Mouse (Mus musculus): ENCODE data around the gene Clcn1. TPM values are rescaled to one million over a fixed set of nuclear protein-coding genes. Genes with fewer than 3 reads are reported as not detected.

The Clcn1 gene
- polyA plus RNA-seq, 1 experiment from 2014 or later, result not detected

GRCm38 (mm10) chr6:42270817-42271216, 15.7 kb upstream of the Clcn1 start:
- no peak overlapping the region for H3K9ac ChIP-seq
- TF ChIP-seq CTCF (IDR thresholded peaks at IDR 0.05; ENCODE audit: low read depth), result no peak
- no peaks in the 10 kb centered on the region for H3K27me3 ChIP-seq (ENCODE audit: insufficient read depth, low read length)
- DNase-seq (no peak), ATAC-seq (ENCODE audit: insufficient read depth) (no peak)
- H3K27ac ChIP-seq (ENCODE audit: low read depth), result no peak overlapping the region
- H3K4me3 ChIP-seq (ENCODE audit: low read depth, low read length), result no peak overlapping the region
- H3K36me3 ChIP-seq (ENCODE audit: insufficient read depth), result peaks cover 79% of the 10 kb centered on the region
- no peak overlapping the region for H3K4me2 ChIP-seq
- H3K4me1 ChIP-seq (ENCODE audit: insufficient read depth), result no peaks in the 10 kb centered on the region
- no peaks in the 10 kb centered on the region for H3K9me3 ChIP-seq (ENCODE audit: low read depth, low read length)

GRCm38 (mm10) chr6:42276151-42276550, 10.3 kb upstream of the Clcn1 start:
- Histone ChIP-seq H3K4me1 (ENCODE audit: insufficient read depth) (no peaks in the 10 kb centered on the region), H3K27me3 (ENCODE audit: insufficient read depth, low read length) (no peaks in the 10 kb centered on the region), H3K4me3 (ENCODE audit: low read depth, low read length) (no peak overlapping the region), H3K9ac (no peak overlapping the region), H3K9me3 (ENCODE audit: low read depth, low read length) (no peaks in the 10 kb centered on the region), H3K36me3 (ENCODE audit: insufficient read depth) (peaks cover 90% of the 10 kb centered on the region), H3K27ac (ENCODE audit: low read depth) (no peak overlapping the region), H3K4me2 (no peak overlapping the region)
- DNase-seq (peak; percentile 72), ATAC-seq (ENCODE audit: insufficient read depth) (no peak)
- no peak for TF ChIP-seq CTCF (IDR thresholded peaks at IDR 0.05; ENCODE audit: low read depth)
- WGBS, result 29% methylated on average over 2 of the region's 2 CpGs

GRCm38 (mm10) chr6:42282865-42283528, 3.5 kb upstream of the Clcn1 start:
- H3K27me3 ChIP-seq (ENCODE audit: insufficient read depth, low read length), result no peaks in the 10 kb centered on the region
- H3K36me3 ChIP-seq (ENCODE audit: insufficient read depth), result peaks cover 59% of the 10 kb centered on the region
- H3K27ac ChIP-seq (ENCODE audit: low read depth), result no peak overlapping the region
- H3K4me1 ChIP-seq (ENCODE audit: insufficient read depth), result no peaks in the 10 kb centered on the region
- WGBS, result 75% methylated on average over 5 of the region's 5 CpGs
- H3K4me2 ChIP-seq, result no peak overlapping the region
- DNase-seq (no peak), ATAC-seq (ENCODE audit: insufficient read depth) (no peak)
- no peak overlapping the region for H3K9ac ChIP-seq
- no peaks in the 10 kb centered on the region for H3K9me3 ChIP-seq (ENCODE audit: low read depth, low read length)
- H3K4me3 ChIP-seq (ENCODE audit: low read depth, low read length), result no peak overlapping the region
- no peak for TF ChIP-seq CTCF (IDR thresholded peaks at IDR 0.05; ENCODE audit: low read depth)

- H3K4me2 ChIP-seq, result no peak overlapping the region
- no peak overlapping the region for H3K9ac ChIP-seq
- no peaks in the 10 kb centered on the region for H3K4me1 ChIP-seq (ENCODE audit: insufficient read depth)
- H3K9me3 ChIP-seq (ENCODE audit: low read depth, low read length), result no peaks in the 10 kb centered on the region
- ATAC-seq (ENCODE audit: insufficient read depth) (no peak), DNase-seq (no peak)
- H3K27ac ChIP-seq (ENCODE audit: low read depth), result no peak overlapping the region
- H3K36me3 ChIP-seq (ENCODE audit: insufficient read depth), result peaks cover 18% of the 10 kb centered on the region; the same call in 1 of the 2 replicates
- no peak for TF ChIP-seq CTCF (IDR thresholded peaks at IDR 0.05; ENCODE audit: low read depth)
- no peaks in the 10 kb centered on the region for H3K27me3 ChIP-seq (ENCODE audit: insufficient read depth, low read length)
- H3K4me3 ChIP-seq (ENCODE audit: low read depth, low read length), result no peak overlapping the region
Observed at GRCm38 (mm10) chr6:42287562-42287961, 1.1 kb downstream of the Clcn1 start.

- no peaks in the 10 kb centered on the region for H3K4me1 ChIP-seq (ENCODE audit: insufficient read depth)
- no peak for ATAC-seq (ENCODE audit: insufficient read depth)
- TF ChIP-seq CTCF (IDR thresholded peaks at IDR 0.05; ENCODE audit: low read depth), result no peak
- no peak for DNase-seq
- 78% methylated on average over 6 of the region's 6 CpGs for WGBS
- H3K27ac ChIP-seq (ENCODE audit: low read depth), result no peak overlapping the region
- H3K9ac ChIP-seq, result no peak overlapping the region
- H3K4me3 ChIP-seq (ENCODE audit: low read depth, low read length), result no peak overlapping the region
- no peaks in the 10 kb centered on the region for H3K36me3 ChIP-seq (ENCODE audit: insufficient read depth)
- H3K9me3 ChIP-seq (ENCODE audit: low read depth, low read length), result no peaks in the 10 kb centered on the region
- H3K4me2 ChIP-seq, result no peak overlapping the region
- no peaks in the 10 kb centered on the region for H3K27me3 ChIP-seq (ENCODE audit: insufficient read depth, low read length)
Observed at GRCm38 (mm10) chr6:42293327-42293726, 6.8 kb downstream of the Clcn1 start.

GRCm38 (mm10) chr6:42295549-42296094, 9.1 kb downstream of the Clcn1 start:
- TF ChIP-seq CTCF (IDR thresholded peaks at IDR 0.05; ENCODE audit: low read depth), result no peak
- WGBS, result 65% methylated on average over 3 of the region's 3 CpGs
- Histone ChIP-seq H3K4me1 (ENCODE audit: insufficient read depth) (no peaks in the 10 kb centered on the region), H3K27me3 (ENCODE audit: insufficient read depth, low read length) (no peaks in the 10 kb centered on the region), H3K9ac (no peak overlapping the region), H3K4me3 (ENCODE audit: low read depth, low read length) (no peak overlapping the region), H3K27ac (ENCODE audit: low read depth) (no peak overlapping the region), H3K4me2 (no peak overlapping the region), H3K36me3 (ENCODE audit: insufficient read depth) (no peaks in the 10 kb centered on the region), H3K9me3 (ENCODE audit: low read depth, low read length) (no peaks in the 10 kb centered on the region)
- DNase-seq (no peak), ATAC-seq (ENCODE audit: insufficient read depth) (no peak)

- Histone ChIP-seq H3K4me1 (ENCODE audit: insufficient read depth) (no peaks in the 10 kb centered on the region), H3K4me3 (ENCODE audit: low read depth, low read length) (no peak overlapping the region), H3K4me2 (no peak overlapping the region), H3K9ac (no peak overlapping the region), H3K27me3 (ENCODE audit: insufficient read depth, low read length) (no peaks in the 10 kb centered on the region), H3K36me3 (ENCODE audit: insufficient read depth) (no peaks in the 10 kb centered on the region), H3K9me3 (ENCODE audit: low read depth, low read length) (no peaks in the 10 kb centered on the region), H3K27ac (ENCODE audit: low read depth) (no peak overlapping the region)
- DNase-seq (no peak), ATAC-seq (ENCODE audit: insufficient read depth) (no peak)
- 89% methylated on average over 5 of the region's 5 CpGs for WGBS
- TF ChIP-seq CTCF (IDR thresholded peaks at IDR 0.05; ENCODE audit: low read depth), result no peak
Observed at GRCm38 (mm10) chr6:42299362-42299761, 12.9 kb downstream of the Clcn1 start.

Data from lung, embryonic 14.5 days (tissue).